Mouse (Mus musculus) MEL (cell line): ENCODE data around the gene Mrpl1.

ENCODE experiments used
- CTCF ChIP-seq, 3 experiments: IDR thresholded peaks in 2 of 3; conservative IDR thresholded peaks in 1 of 3; 2 replicates each; pipeline ENCODE4 v1.5.1; 2011 to 2012; ENCODE audit warnings: low read length in 3 of 3, low read depth in 2 of 3, mild to moderate bottlenecking in 2 of 3, improper control_type of control experiment in 1 of 3, inconsistent platforms in 1 of 3, mixed read lengths in 1 of 3, moderate library complexity in 1 of 3; ENCODE audit not compliant: control insufficient read depth in 1 of 3, insufficient read depth in 1 of 3, poor library complexity in 1 of 3, severe bottlenecking in 1 of 3
- ELF1 ChIP-seq: IDR thresholded peaks from 2 replicates; pipeline ENCODE4 v1.6.1; 2014; ENCODE audit warnings: low read depth, mild to moderate bottlenecking, inconsistent platforms, low read length, improper control_type of control experiment, moderate library complexity
- GATA1 ChIP-seq: IDR thresholded peaks from 2 replicates; pipeline ENCODE4 v1.6.1; 2011; ENCODE audit warnings: low read depth, low read length, improper control_type of control experiment

DNA sequence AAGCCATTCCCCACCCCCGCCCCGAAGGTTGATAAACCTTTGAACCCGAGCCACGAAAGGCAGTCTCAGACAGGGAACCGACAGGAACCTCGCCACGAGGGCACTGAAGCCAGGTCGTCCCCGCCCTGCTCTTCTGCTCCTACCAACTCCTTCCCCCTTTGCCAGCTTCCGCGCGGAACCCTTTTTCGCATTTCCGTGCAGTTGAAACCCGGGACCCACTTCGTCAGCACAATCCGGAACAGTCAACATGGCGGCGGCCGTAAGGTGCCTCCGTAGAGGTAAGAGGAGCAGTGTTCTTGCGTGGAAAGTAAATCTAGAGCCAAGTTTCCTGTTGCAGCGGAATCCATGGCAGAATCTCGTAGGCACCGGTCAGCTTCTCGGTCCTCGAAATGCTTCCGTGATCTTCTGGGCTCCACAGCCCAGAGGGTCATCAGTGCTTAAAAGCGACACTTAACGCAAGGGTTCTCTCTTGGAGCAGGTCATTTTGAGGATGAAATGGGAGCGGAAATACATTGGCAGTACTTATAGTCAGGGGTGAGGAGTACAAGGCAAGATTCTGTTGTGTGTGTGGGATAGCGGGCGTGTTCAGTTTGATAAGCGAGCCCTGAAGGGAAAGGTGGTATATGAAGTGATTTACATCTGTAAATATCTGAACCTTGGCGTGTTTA, 757 bp downstream of the Mrpl1 start:
- TF ChIP-seq ELF1, result peak; percentile 96
- TF ChIP-seq CTCF (IDR thresholded peaks at IDR 0.05 in 2 of 3, conservative IDR thresholded peaks at IDR 0.05 in 1 of 3; ENCODE audit: control insufficient read depth in 1 of 3, insufficient read depth in 1 of 3, low read depth in 2 of 3, low read length in 3 of 3, poor library complexity in 1 of 3, severe bottlenecking in 1 of 3), result no peak
- no peak; the same call in none of the 2 replicates for TF ChIP-seq GATA1
